Mouse (Mus musculus): ENCODE data around the gene Asb1.
A peak's percentile ranks its signal among the peaks of the same experiment; 100 is the strongest.

Gene Asb1

DNA sequence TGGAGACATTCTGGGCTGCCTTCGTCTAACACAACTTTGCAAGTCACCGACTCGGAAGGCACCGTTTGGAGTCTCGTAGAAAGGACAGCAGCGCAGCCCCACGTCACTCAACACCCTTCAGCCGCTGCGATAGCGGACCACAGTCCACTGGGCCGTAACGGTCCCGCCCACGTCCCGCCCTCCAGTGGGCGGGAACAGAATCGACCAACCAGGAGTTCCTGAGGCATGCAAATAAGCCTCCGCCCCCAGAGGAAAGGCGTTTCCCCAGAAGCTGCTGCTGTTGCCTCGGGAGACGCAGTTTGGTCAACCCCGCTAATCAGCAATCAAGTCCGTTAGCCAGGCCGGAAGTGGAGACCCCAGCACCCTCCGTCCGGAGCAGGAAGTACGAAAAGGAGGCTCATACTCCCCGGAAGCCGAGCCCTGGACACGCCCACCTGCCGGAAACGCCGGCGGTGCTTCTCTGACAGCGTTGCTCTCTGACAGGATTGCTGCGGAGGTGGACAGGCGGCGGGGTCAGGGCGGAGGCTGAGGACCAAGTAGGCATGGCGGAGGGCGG is at the start of gene Asb1:
Gene Asb1 (plus strand): TSS at position 274 of the 556 bp plus-strand sequence.
- DNase-seq, result peak; percentile 87 to 89

DNA sequence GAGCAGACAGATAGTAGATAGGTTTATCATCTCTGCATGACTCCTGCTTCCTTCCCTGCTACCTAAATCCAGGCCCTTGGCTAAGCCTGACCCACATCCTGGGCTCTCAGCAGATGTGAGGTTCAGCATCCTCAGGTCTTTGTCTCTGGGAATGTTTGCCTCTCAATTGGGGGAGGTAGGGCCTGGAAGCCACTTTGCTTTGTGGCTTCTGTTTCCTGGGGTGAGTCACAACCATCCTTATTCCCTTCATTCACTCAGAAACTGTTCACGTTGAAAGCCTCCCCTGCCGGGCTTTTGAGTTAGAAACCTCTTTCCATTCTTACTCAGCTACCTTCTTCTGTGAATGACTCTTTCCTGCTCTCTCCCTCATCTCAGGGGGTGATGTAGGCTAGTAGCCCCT is 47.6 kb upstream of the Asb1 start:
- DNase-seq, result no peak

DNA sequence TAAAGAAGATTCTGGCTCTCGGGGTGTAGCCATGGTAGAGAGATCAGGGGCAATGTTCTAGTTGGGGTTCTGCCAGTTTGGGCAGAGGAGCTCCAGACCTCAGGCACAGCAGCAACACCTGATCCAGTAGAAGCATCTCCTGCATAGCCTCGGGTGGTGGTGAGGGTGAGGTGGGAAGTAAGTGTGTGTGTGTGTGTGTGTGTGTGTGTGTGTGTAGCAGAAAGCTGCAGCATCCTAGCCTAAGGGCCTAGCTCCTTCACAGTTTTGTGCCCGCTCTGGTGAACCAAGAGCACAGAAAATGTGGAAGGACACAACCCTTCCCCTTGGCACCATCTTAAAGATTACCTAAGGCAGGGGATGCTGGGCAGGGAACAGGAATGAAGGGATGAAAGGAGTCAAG is 46.4 kb upstream of the Asb1 start:
- no peak for DNase-seq

DNA sequence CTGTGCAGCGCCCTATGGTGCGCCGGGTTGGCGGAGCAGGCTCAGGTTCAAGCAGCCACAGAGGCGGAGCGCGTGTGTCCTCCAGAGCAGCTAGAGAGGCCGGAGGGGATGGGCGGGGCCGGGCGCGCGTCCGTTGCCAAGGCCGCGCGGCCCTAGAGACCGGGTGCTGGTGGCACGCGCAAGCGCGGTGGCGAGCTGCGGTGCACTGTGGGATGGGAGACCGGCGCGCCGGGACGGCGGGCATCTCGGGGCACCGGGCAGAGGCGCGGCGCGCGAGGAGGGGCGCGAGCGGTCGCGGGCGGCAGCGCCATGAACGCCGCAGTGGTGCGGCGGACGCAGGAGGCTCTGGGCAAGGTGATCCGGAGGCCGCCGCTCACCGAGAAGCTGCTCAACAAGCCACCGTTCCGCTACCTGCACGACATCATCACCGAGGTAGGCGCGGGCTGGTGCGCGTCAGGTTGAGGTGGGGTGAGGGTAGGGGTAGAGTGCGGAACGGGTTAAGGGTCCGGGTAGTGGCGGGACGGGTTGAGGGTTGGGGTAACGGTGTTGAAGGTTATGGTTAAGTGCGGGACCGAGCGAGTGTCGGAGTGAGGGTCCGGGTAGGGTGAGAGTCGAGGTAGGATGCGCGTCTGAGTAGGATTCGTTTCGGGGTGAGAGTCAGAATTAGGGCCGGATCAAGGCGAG is 45.7 kb upstream of the Asb1 start, which contains the start of gene Traf3ip1:
Gene Traf3ip1 (plus strand): TSS at position 191 of the 684 bp plus-strand sequence.
- DNase-seq, result peak; percentile 92 to 94

DNA sequence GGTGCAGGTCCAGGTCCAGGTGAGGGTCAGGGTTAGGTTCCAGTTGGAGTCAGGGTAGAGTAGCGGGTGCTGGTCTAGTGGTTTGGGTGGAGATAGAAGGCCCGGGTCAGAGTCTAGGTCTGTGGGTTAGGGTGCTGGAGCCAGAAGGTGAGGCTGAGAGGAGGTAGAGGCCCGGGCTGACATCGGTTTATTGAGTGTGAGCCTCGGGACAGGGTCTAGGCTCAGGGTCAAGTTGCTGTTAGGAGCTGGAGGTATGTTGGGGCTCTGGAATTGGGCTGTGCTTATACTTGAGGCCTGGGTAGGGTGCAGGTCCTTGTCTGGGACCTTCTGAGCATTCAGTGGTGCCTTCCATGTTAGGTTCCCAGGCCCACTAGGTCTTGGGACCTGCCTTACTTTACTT is 45.0 kb upstream of the Asb1 start:
- no peak for DNase-seq

DNA sequence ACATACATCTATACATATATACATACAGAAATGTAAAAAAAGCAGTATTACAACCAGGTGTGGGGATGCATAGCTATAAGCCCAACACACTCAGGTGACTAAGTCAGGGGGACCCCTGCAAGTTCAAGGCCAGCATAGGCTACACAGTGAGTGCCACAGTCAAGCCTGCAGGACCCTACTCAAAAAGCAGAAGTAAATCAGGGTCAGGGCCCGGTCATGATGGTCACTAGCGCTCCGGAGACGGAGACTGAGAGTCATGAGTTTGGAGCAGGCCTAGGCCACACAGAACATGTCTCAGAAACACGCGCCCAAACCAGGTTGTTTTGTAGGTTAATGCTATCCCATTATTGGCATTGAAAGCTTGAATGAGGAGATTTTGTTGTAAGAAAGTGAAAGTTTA is 41.8 kb upstream of the Asb1 start:
- DNase-seq, result no peak

DNA sequence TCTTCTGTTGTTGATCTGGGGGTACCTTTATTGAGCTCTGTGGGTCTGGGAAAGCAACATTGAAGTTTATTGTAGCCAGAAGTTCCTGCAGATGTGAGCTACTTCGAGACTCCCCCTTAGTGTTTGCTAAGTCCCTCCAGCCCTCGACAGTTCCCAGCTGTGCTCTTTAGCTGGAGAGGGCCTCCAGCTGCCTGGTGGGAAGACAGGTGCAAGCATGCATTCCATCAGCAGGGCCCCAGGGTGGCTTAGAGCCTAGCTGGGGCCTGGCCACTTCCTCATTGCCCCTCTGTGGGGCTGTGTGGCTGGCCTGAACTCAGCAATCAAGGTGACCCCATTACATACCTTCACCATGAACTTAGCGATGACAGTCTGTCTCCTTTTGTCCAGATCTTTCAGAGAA is 35.7 kb upstream of the Asb1 start:
- DNase-seq, result no peak

DNA sequence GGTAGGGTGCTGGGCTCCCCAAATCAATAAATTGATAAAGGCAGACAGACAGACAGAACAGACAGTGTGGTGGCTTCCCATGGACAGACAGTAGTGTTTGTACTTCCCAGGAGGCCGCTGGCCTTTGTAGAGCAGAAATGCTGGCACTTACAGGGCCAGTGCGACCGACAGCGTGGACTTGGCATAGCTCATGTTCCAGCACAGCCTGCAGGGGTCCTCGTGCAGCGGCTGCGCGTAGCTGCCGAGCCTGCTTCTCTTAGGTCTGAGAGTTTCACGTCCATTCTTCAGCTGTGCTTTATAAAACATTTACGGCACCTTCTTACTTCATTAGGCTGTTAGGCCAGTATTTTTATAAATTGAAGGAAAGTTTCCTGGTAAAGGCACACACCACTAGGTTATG is 25.4 kb upstream of the Asb1 start:
- no peak for DNase-seq

DNA sequence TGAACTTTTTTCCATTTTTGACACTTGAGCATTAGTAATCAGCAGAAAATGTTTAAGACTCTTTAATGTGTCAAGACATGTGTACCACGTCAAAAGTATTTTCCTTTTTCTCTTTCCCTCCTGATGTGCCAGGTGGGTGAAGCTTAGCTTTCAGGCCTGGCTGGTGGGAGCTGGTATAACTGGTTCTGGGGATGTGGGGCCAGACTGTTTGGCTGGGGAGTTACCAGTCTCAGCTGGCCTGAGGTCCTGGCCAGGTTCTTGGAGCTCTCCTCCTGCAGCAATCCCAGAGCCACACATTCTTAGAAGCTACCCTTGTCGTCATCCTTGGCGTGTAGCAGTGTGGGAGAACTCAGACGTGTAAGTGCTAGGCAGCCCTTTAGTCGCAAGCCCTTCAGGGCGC is 24.7 kb upstream of the Asb1 start:
- no peak for DNase-seq

DNA sequence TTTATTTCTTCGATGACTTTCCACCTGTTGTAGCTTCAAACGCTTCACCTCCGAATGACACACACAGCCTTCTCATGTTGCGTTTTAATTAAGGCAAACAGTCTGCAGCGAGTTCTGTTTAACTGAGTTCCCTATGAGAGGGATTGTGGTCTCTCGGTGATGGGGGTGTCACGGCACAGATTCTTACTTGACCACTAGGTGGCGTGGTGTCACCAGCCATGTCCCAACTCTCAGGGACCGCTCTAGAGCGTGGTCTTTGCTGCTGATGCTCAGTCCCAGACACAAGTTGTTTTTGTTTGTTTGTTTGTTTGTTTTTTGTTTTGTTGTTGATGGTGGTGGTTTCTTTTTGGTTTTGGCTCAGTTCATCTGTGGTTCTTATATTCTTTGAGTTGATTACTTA is 16.6 kb upstream of the Asb1 start:
- peak; percentile 45 to 52 for DNase-seq

DNA sequence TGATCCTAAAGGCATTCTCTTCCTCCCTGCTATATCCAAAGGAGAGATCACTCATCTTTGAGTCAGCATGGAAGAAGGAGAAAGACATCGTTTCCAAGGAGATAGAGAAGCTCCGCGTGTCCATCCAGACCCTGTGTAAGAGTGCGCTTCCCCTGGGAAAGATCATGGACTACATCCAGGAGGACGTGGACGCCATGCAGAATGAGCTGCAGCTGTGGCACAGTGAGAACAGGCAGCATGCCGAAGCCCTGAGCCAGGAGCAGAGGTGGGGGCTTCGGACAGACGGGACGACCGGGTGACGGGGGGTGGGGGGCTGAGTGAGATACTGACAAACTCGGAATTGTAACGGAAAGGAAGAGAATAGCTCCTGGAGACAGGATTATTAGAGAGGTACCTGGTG is 14.5 kb upstream of the Asb1 start:
- no peak for DNase-seq

DNA sequence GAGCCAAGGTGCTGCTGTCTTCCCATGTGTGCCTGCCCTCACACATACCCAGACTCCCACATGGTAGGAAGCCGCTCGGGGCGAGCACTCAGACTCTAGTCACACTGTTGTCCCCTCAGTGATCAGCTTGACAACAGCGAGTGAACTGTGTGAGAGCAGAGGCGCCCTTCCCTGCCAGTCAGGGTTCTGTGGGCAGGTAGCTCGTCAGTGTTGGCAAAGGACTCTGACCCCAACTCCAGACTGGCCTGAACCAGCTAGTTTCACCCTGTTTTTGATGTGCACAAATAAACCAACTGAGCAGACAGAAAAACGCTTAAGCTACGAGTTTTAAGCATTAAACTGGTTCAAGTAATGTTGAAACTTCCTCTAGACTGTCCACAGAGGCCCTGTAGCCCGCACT is 10.2 kb upstream of the Asb1 start:
- DNase-seq, result no peak

DNA sequence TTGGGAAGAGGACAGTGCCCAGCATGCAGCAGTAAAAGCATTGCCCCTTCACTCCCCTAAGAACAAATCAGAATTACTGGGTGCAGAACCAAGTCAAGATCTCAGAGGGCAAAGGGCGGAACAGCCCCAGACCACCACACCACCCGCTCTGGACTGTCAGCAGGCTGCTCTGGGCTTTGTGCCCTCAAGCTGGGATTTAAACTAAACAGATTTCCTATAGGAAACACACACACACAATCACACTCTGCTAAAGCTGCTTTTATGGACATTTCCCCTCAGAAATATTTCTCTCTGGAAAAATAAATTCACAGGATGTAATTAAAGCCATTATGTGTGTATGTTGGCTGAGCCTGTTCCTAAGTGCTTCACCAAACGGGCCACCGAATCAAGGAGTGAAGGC is 8.1 kb upstream of the Asb1 start:
- no peak for DNase-seq

DNA sequence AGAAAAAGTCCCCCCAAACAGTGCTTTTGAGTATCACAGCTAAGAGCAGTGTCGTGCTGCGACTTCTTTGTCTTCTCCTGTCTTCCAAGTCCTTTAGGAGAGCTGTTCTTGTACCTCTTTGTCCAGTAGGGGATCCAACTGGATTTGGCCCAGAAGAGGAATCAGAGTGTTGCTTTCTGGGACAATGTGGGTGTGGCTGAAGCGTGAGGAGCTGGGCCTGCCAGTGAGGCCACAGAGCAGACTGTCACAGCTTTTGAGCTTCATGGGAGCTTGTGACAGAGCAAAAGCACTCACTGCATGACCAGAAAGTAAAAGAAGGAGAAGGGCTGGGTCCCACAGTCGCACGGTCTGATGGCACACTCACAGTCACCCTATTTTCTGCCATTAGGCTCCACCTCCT is 7.5 kb upstream of the Asb1 start:
- DNase-seq, result no peak

DNA sequence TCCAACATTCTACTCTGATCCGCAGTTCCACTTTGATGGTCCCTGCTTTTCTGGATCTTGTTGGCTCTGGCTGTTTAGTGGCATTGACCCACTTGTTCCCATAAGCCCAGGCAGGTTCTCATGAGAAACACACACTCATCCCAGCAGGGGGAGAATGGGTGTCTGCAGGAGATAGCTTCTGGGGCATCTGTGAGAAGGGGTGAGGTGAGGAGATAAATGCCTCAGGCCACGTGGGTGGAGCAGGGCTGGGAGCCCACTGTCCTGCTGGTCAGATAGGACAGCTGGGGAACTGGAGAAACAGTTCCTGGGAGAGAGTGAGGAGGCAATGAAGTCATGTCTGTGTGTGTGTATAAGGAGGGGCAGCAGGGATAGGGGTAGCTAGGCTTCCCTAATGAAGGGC is 6.9 kb upstream of the Asb1 start:
- DNase-seq, result no peak

DNA sequence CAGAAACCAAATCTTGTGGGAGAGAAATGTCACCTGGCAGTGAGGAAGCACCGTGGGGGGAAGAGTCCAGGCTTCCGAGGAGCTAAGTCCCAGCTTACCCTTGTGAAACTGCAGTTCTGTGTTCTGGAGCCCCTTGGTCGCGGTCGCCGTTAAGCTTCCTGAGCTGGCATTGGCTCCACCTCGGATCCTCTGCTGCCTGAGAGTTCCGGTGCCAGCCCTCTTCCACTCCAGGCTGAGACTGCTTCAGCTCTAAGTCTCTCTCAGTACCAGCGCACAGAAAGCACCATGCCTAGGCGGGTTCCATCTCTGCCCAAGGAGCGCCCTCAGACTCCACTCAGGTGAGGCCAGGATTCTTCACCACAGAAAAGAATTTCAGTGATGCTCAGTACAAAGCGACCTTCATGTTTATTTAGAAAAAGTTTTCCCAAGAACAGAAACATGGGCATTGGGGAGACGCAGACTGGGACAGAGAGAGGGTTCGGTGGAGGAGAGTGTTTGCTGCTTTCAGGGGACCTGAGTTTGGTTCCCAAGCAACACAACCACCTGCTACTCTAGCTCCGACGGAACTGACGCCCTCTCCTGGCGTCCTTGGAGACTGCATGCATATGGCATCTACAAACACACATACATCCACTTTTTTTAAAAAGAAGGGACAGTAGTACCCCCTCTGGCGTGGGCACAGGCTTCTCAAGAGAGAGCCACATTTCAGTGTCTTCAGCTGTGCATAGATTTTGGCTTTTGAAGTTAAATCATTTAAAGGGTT is 6.2 kb upstream of the Asb1 start:
- DNase-seq, result no peak

DNA sequence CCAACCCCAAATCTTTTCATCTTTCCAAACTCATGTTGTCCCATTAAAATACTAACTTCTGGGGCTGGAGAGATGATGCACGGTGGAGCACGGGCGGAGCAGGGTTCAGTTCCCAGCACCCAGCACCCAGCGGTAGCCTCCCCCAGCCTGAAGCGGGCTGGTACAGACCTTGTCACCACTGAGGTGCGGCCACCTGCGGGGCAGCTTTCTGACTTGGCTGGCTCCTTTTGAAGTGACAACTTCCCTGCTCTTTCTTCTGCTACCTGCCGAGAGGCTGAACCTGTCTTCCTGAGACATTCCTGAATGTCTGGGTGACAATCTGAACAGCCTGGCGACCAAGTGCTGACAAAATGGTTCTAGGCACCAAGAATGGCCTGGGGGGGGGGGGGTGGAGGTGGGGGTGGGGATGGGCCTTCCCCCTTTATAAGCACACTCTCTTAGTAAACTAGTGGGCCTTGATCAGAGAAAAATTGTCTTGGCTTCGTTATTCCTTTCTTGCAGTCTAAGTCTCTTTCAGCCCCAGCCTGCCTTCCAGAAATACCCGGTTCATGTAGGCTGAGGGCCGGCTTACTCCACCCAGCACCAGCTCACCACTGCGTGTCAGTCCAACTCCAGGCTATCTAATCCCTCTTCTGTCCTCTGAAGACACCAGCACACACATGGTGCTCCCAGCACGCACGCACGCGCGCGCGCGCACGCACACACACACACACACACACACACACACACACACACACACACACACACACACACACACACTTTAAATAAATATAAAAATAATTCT is 2.4 kb upstream of the Asb1 start:
- no peak for DNase-seq

DNA sequence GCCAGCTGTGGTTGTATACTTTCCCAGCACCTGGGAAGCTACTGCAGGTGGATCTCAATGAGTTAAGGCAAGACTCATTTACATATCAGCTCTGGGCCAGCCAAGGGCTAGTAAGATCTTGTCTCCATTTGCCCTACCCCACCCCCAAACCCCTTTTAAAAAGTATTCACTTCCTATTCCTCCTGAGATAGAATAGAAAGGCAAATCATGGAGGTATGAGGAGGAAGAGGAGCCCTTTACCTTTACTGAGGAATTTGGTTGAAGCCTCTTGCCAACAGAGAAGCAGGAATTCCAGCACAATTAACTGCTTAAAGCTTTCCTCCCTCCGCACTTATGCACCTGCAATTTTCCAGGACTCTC is 1.8 kb upstream of the Asb1 start:
- no peak for DNase-seq

DNA sequence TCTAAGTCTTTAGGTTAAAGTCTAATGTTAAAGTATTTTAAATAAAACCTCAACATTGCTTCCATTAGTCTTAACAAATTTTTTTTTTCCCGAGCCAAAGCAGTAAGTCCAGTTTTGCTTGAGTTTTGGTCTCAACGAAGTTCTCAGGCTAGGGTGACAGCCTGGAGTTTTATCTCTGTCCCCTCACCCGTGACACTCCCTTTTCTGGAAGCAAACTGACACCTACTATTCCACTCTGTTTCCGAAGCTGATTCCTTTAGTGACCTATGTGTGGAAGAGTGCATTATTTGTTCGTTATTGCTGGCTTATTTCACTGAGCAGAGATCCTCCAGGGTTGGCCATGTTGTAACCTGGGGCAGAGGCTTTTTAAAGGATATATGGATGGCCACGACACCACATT is 1.1 kb upstream of the Asb1 start:
- DNase-seq, result no peak

DNA sequence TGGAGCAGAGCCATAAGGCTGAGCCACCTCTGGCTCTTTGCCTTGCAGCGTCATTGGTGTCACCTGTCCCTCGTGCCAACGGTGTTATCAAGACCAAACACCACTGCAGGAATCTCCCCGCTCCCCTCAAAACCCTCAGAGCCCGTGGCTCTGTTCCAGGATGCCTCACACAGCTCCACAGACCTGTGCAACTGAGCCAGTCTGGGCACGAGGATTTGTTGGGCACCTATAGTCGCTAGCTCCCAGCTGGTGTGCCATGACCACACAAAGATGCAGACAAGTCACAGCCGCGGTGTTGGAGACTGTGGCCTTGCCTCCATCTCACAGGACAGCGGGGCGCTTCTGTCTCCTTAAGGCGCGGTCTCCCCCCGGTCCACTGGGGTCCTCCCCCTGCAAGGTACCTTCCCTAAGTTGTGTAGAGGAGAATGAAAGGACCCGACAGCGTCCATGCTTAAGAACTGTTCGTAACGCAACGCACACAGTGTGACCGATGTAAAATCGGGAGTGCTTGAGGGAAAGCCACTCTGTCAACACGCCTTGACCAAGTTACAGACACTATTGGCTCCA is 557 bp upstream of the Asb1 start:
- peak in 1 of 2 experiments; percentile 27 for DNase-seq

DNA sequence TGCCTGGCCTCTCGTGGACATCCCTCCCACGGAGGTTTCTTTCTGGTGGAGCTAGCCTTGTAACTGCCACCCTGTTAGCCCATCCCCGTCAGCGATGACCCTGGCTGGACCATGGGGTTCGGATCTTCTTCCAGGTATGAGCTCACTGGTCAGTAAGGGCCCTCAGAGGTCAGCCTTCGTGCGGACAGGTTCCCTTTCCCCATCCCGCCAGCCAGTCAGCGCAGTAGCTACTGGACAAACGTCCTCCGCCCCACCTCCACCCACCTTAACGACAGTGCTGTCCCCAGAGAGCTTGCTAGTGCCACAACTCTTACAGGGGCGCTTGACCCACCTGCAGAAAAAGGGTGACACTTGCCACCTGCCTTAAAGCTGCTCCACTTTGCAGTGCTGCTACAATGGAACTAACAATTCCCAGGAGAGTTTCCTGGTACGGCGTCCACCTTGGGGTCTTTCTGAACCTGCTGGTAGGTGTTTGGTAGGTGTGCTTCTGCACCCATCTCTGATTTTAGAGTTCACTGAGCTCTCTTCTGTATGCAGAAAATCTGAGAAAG is 773 bp downstream of the Asb1 start:
- DNase-seq, result peak in 1 of 2 experiments; percentile 20

DNA sequence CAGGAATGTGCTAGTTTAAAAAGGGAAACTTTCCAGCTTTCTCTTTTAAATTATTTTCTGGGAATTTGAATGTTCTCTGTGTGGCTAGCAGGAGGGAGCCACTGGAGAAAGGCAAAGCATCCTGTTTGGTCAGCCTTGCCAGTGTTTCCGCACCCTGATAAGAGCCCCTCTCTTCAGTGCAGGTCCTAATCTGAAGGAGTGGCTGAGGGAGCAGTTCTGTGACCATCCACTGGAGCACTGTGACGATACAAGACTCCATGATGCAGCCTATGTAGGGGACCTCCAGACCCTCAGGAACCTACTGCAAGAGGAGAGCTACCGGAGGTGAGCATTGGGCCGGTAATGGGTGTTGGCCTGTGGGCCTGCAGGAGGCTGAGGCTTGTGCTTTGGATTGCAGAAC is 3.6 kb downstream of the Asb1 start:
- DNase-seq, result no peak

DNA sequence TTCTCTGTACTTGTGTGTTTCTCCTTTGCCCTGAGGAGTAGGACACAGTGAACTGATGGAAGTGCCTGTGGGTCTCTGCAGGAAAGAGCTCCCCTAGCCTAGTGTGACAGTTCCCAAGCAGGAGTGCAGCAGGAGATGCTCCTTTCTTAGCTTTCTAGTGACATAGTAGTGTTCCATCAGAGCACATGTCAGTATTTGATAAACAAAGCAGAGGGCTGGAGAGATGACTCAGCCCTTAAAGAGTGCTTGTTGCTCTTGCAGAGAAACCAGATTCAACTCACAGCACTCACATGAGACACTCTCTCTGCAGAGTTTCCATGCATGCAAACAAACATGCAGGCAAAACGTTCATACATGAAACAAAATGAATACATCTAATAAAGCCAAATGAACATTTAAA is 4.9 kb downstream of the Asb1 start:
- DNase-seq, result no peak

Data from thymus, postnatal 36 days (tissue).